Mouse (Mus musculus) small intestine, adult 10 weeks (tissue): ENCODE data around the gene Sgsm3. TPM values are rescaled to one million over a fixed set of nuclear protein-coding genes. Genes with fewer than 3 reads are reported as not detected.

Source experiments
- polyA plus RNA-seq: library from polyadenylated mRNA; stranded (reverse); fragments of 350-450 nt; fragmentation: Illumina TruSeq; extraction: RNeasy Lipid Tissue Mini Kit (QIAGEN cat#74804); gene quantifications from one replicate; pipeline ENCODE4 v1.2.3, GENCODE M21; 2014; ENCODE audit warnings: low replicate concordance

Sgsm3 gene
- 0.22 TPM for polyA plus RNA-seq

DNA sequence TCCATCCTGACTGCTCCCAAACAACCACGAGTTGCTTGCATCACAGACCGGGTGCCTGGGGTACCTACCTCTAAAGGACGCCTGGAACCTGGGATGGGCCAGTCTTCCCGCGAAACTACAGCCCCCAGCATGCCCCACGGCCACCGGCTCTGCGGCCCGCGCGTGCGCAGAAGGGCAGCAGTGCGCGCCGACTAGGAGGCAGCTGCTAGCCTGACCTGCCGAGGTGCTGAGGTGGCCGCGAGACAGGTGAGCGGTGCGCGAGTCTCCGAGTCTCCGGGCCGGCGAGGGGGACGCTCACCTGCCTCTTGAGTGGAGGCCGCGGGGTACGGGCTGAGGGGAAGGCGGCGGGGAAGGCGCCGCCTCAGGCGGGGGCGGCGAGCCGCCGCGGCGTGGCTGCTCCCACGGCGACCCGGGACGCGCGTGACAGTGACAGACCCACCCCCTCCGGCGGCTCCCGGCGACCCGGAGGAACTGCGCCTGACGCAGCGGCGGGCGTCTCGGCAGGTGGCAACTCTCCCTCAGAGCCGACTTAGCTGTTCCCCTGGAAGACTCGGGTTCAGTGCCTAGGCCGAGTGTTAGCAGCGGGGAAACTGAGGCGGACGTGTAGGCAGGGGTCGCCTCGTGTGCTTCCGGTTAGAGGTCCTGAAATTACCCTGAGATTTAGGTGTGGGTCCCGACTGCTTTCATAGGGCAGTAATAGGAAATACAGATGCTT lies at the start of gene Sgsm3:
Gene Sgsm3 (plus strand): TSS at position 146 of the 715 bp plus-strand sequence.

DNA sequence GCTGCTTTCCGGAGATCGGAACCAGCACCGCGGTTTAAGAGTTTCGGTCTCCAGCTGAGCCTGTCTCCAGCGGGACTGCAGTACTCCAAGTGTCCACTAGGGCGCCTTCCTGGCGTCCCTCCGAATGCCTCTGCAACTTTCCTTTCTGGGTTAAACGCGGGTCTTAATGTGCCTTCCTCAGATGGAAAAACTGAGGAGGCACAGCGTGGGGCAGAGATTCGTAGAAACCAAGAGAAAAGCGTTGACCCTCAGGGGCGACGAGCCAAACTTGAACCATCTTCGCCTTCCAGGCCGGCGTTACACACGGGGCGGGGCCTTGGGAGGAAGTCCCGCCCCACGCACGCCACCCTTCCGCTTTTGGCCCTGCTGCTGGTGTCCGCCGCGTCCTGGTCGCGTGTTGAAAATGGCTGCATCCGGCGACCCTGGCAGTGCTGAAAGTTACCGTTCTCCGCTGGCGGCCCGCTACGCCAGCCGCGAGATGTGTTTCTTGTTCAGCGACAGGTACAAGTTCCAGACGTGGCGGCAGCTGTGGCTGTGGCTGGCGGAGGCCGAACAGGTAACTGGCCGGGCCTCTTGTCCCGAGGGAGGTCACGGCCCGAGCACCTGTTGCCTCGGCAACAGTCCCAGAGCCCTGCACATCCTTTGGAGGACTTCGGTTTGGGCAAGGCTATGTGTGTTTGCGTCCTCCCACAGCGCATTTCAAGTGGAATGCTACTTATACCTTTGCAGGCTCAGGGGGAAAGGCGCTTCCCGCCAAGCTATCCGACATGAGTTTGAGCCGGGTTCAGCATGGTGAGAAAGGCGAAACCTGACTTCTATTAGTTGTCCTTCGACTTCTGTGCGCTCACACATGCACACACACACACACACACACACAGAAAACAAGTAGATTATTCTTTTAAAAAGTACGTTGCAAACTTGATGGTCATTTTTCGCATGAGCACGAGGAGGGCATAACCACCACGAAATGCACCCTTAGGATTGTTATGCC lies 29.1 kb upstream of the Sgsm3 start, which contains the start of gene Adsl:
Gene Adsl (plus strand): TSS at position 346 of the 991 bp plus-strand sequence.

Other genes starting within 250 kb of the Sgsm3 start
- gene Adsl, start 29.3 kb upstream of the Sgsm3 start, polyA plus RNA-seq: 2.3 TPM
- gene Mrtfa, start 213.0 kb downstream of the Sgsm3 start, polyA plus RNA-seq: 0.48 TPM